Mouse (Mus musculus): ENCODE data around the gene Adat1.

DNA sequence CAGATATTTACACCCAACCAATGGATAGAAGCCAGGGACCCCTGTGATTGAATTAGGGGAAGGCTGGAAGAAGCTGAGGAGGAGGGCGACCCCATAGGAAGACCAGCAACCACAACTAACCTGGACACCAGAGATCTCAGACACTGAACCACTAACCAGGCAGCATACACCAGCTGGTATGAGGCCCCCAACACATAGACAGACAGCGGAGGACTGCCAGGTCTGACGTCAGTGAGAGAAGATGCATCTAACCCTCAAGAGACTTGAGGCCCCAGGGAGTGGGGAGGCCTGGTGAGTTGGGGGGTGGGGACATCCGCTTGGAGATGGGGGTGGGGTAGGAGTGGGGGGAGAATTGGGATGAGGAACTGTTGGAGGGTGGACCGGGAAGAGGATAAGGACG is 38.6 kb upstream of the Adat1 start:
- no peak for TF ChIP-seq POLR2A (IDR thresholded peaks at IDR 0.05; ENCODE audit: insufficient read depth, low read depth, low read length)
- TF ChIP-seq CTCF (IDR thresholded peaks at IDR 0.05), result no peak
